Mouse (Mus musculus) small intestine, adult 2 months (tissue): ENCODE measurements at regions not wholly inside any gene's neighbourhood (a gene's known extent, or its start where the extent isn't known, plus 50 kb on each side); places are given as distances from the start of the nearest gene placed in this dataset.

Source experiments
- CTCF ChIP-seq: fragments of 200-500 bp; IDR thresholded peaks from 2 replicates; pipeline ENCODE4 v1.5.1; 2012; ENCODE audit warnings: low read depth, mild to moderate bottlenecking, control low read depth, inconsistent platforms, low read length, moderate library complexity, mixed read lengths; ENCODE audit not compliant: insufficient replicate concordance, insufficient read length; ENCODE audit errors: extremely low read depth
- POLR2A ChIP-seq: fragments of 200-500 bp; IDR thresholded peaks from 2 replicates; pipeline ENCODE4 v1.6.1; 2012; ENCODE audit warnings: low read depth, mild to moderate bottlenecking, control low read depth, inconsistent platforms, low read length, moderate library complexity

DNA sequence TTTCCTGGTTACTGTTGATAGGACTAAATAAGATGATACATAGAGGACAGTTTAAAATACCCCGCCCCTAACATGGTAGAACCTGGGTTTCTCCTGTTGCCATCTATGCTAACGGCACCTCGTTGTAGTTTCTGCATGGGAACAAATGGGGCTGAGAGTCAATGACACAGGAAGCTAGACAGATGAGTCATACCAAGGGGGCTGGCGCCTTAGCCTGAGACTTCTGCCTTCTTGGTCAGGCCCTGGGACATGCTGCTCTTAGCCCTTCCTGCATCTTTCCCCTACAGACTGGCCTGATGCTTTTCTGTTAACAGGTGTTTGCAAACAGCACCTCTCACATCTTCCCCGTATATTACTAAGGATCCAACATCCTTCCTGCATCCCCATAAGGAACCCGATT, 250.5 kb downstream of the Lyplal1 start:
- TF ChIP-seq CTCF (no peak), POLR2A (no peak)
